Mouse (Mus musculus) liver, postnatal 0 days (tissue): ENCODE data around the gene Snx29.

ENCODE experiments used
- CTCF ChIP-seq: sonication (generic); IDR thresholded peaks from 2 replicates; pipeline ENCODE4 v1.5.1; 2016; ENCODE audit warnings: antibody characterized with exemption, low read depth
- EP300 ChIP-seq: IDR thresholded peaks from 2 replicates; pipeline ENCODE4 v1.6.1; 2016; ENCODE audit warnings: antibody characterized with exemption, low read depth, mild to moderate bottlenecking

- TF ChIP-seq CTCF, result no peak
- TF ChIP-seq EP300, result no peak
These were observed 47.4 kb downstream of the Snx29 start for GRCm38 (mm10) chr16:11370132-11370544.
